Comparison of ENCODE assay signal across 27 mouse cellular contexts in genomic region chr2:122608820-122609219, GRCm38 (mm10). TPM values are rescaled to one million over a fixed set of nuclear protein-coding genes. Genes with fewer than 3 reads are reported as not detected.
DNase-seq lines count a peak whose midpoint lies in the region; ATAC-seq and TF ChIP-seq lines count a peak whose summit lies in the region.
"Had no signal": no experiment of that assay in that cellular context is flagged by ENCODE, and none has a peak within 500 bp of the region (broad histone marks: within the 10 kb centered on the region; RNA-seq: fewer than 3 reads in every experiment).

No protein-coding gene starts in this region.

- no peak for TF ChIP-seq CTCF in layer of hippocampus, adult 2 months (conservative IDR thresholded peaks at IDR 0.05)
- no peak for TF ChIP-seq CTCF in C2C12 (IDR thresholded peaks at IDR 0.05; ENCODE audit: control insufficient read depth, insufficient read depth, insufficient read length)

- H3K27me3 ChIP-seq in kidney, embryonic 14.5 days (ENCODE audit: control insufficient read depth, insufficient read depth, low read length) = peaks cover 7% of the 10 kb centered on the region; the same call in 1 of the 2 replicates
- H3K27me3 ChIP-seq in C2C12 (ENCODE audit: control insufficient read depth, insufficient read depth, insufficient read length) = no peaks in the 10 kb centered on the region
- H3K27me3 ChIP-seq in forebrain, embryonic 10.5 days (ENCODE audit: poor library complexity, severe bottlenecking) = peaks cover 31% of the 10 kb centered on the region

- no peak overlapping the region for H3K9ac ChIP-seq in kidney, embryonic 14.5 days (ENCODE audit: low read depth, low read length)
- H3K9ac ChIP-seq: heart, embryonic 13.5 days; hindbrain, embryonic 13.5 days; liver, embryonic 14.5 days; lung, embryonic 15.5 days; neural tube, embryonic 12.5 days had no signal

- H3K79me3 ChIP-seq in C2C12 (ENCODE audit: low read depth) = no peaks in the 10 kb centered on the region

- 83% methylated on average over 9 of the region's 9 CpGs for WGBS in kidney, embryonic 14.5 days
- 81% methylated on average over 9 of the region's 9 CpGs for WGBS in forebrain, embryonic 10.5 days

- H3ac ChIP-seq in C2C12 (ENCODE audit: control insufficient read depth, insufficient read length, low read depth) = no peak overlapping the region

- no peaks in the 10 kb centered on the region for H3K9me3 ChIP-seq in kidney, embryonic 14.5 days (ENCODE audit: control insufficient read depth, low read length)
- no peaks in the 10 kb centered on the region for H3K9me3 ChIP-seq in forebrain, embryonic 10.5 days
- H3K9me3 ChIP-seq: embryonic facial prominence, embryonic 10.5 days; heart, embryonic 13.5 days; hindbrain, embryonic 13.5 days; lung, embryonic 15.5 days; neural tube, embryonic 12.5 days had no signal

- ATAC-seq in kidney, embryonic 14.5 days (ENCODE audit: low FRiP score, low TSS enrichment) = no peak
- ATAC-seq: forebrain, embryonic 16.5 days had no signal

- no peaks in the 10 kb centered on the region for H3K4me1 ChIP-seq in kidney, embryonic 14.5 days (ENCODE audit: control insufficient read depth, insufficient read depth, low read length)
- H3K4me1 ChIP-seq in forebrain, embryonic 10.5 days = peaks cover 11% of the 10 kb centered on the region
- H3K4me1 ChIP-seq: hindbrain, embryonic 13.5 days; neural tube, embryonic 12.5 days had no signal

- DNase-seq in kidney, adult 11 months = peak; percentile 32
- no peak for DNase-seq in layer of hippocampus, adult 2 months (ENCODE audit: low spot score in 2 of 2)
- no peak for DNase-seq in layer of hippocampus, postnatal 36 days
- DNase-seq in kidney, postnatal 36 days = peak; percentile 51 to 53
- DNase-seq in forebrain, embryonic 10.5 days (ENCODE audit: extremely low spot score, low spot score) = no peak
- DNase-seq in yolk sac, embryonic 10.5 days (ENCODE audit: low spot score) = no peak
- DNase-seq: adrenal gland, adult 2 months; B cell, adult 2 months; cerebellum, adult 11 months; cerebellum, adult 9-11 months; gastrocnemius, postnatal 10 days; lung, postnatal 36 days; midbrain, embryonic 14.5 days; right cerebral cortex, postnatal 14 days; thymus, postnatal 14 days had no signal

- H3K36me3 ChIP-seq in kidney, embryonic 14.5 days (ENCODE audit: control insufficient read depth, insufficient read depth, low read length) = no peaks in the 10 kb centered on the region
- no peaks in the 10 kb centered on the region for H3K36me3 ChIP-seq in C2C12 (ENCODE audit: control insufficient read depth, insufficient read depth)
- no peaks in the 10 kb centered on the region for H3K36me3 ChIP-seq in forebrain, embryonic 10.5 days (replicated peaks)
- H3K36me3 ChIP-seq: embryonic facial prominence, embryonic 10.5 days; heart, embryonic 13.5 days; hindbrain, embryonic 13.5 days; lung, embryonic 15.5 days; neural tube, embryonic 12.5 days had no signal

- H3K4me3 ChIP-seq in kidney, embryonic 14.5 days (ENCODE audit: low read length) = no peak overlapping the region
- H3K4me3 ChIP-seq in layer of hippocampus, adult 2 months = peak overlapping the region; percentile 33
- H3K4me3 ChIP-seq in C2C12 (ENCODE audit: insufficient read depth, poor library complexity, severe bottlenecking) = no peak overlapping the region
- no peak overlapping the region for H3K4me3 ChIP-seq in forebrain, embryonic 10.5 days
- H3K4me3 ChIP-seq: embryonic facial prominence, embryonic 10.5 days; heart, embryonic 13.5 days; hindbrain, embryonic 13.5 days; lung, embryonic 15.5 days; neural tube, embryonic 12.5 days had no signal

- H3K79me2 ChIP-seq in C2C12 (ENCODE audit: control insufficient read depth, insufficient read depth) = peaks cover 7% of the 10 kb centered on the region

- no peak overlapping the region for H3K4me2 ChIP-seq in kidney, embryonic 14.5 days (replicated peaks; ENCODE audit: low read depth, low read length)
- H3K4me2 ChIP-seq: heart, embryonic 13.5 days; hindbrain, embryonic 13.5 days; lung, embryonic 15.5 days; neural tube, embryonic 12.5 days had no signal

- H3K27ac ChIP-seq in kidney, embryonic 14.5 days (ENCODE audit: low read depth, low read length) = no peak overlapping the region
- H3K27ac ChIP-seq in layer of hippocampus, adult 2 months = peak overlapping the region; percentile 77
- H3K27ac ChIP-seq in forebrain, embryonic 10.5 days = no peak overlapping the region
- H3K27ac ChIP-seq: embryonic facial prominence, embryonic 10.5 days; heart, embryonic 13.5 days; hindbrain, embryonic 13.5 days; liver, embryonic 14.5 days; lung, embryonic 15.5 days; neural tube, embryonic 12.5 days; stomach, postnatal 0 days had no signal

TF ChIP-seq in C2C12, 6 proteins besides CTCF, POLR2A, EP300 and RAD21:
- TF ChIP-seq CEBPB (IDR thresholded peaks at IDR 0.05; ENCODE audit: low read depth) = no peak
- TF ChIP-seq USF1 (IDR thresholded peaks at IDR 0.05; ENCODE audit: low read depth) = peak; percentile 6
- TF ChIP-seq MYOD1 (IDR thresholded peaks at IDR 0.05; ENCODE audit: control insufficient read depth, insufficient read length, low read depth) = no peak

RNA-seq across cellular contexts. Expression of gene Gatm, which starts 2.3 kb away (rescaled TPM):
- 10.0 and 14.5 TPM in 2 replicates for polyA plus RNA-seq in kidney, embryonic 14.5 days (2014; fragmentation: Nextera tagmentation; extraction: Ambion mirVana)
- total RNA-seq in layer of hippocampus, adult 2 months (2021) = 10 to 100 TPM; 64.9 to 72.1 TPM
- total RNA-seq in layer of hippocampus, postnatal 36 days (2021) = 10 to 100 TPM; 58.7 to 60.1 TPM
- 24.7 TPM for polyA plus RNA-seq in C2C12 (2012; fragmentation: generic; extraction: Trizol)
- polyA plus RNA-seq in forebrain, embryonic 10.5 days (2016; fragmentation: Nextera tagmentation; extraction: Ambion mirVana) = 17.7 and 19.0 TPM in 2 replicates
- total RNA-seq: MEL had no signal

RNA-seq across cellular contexts. Expression of gene AA467197, which starts 28.0 kb away (rescaled TPM):
- polyA plus RNA-seq in kidney, embryonic 14.5 days (2014; fragmentation: Nextera tagmentation; extraction: Ambion mirVana) = not detected in 2 replicates
- total RNA-seq in layer of hippocampus, adult 2 months (2021) = 1 to 10 TPM in 1 of 2 experiments, not detected in 1; 1.1 TPM
- total RNA-seq in layer of hippocampus, postnatal 36 days (2021) = 1 to 10 TPM in 1 of 2 experiments, not detected in 1; 1.5 TPM
- 0.32 TPM for polyA plus RNA-seq in C2C12 (2012; fragmentation: generic; extraction: Trizol)
- polyA plus RNA-seq in forebrain, embryonic 10.5 days (2016; fragmentation: Nextera tagmentation; extraction: Ambion mirVana) = 0.56 and 0.91 TPM in 2 replicates
- total RNA-seq: heart, postnatal 25 days; MEL had no signal
- polyA plus RNA-seq: adrenal gland, adult 2 months; forebrain, embryonic 16.5 days; hindbrain, embryonic 13.5 days had no signal

Comparison
In these comparisons a context has a peak if more than half of its experiments do, and no peak if none do; other contexts are left out.
1. DNase-seq: peak in kidney, adult 11 months (single experiment) and kidney, postnatal 36 days (2 of 2); none in layer of hippocampus, adult 2 months (0 of 2), layer of hippocampus, postnatal 36 days (0 of 2), forebrain, embryonic 10.5 days (single experiment) and yolk sac, embryonic 10.5 days (single experiment).